Mouse (Mus musculus): ENCODE results near the gene Bcl9. TPM values are rescaled to one million over a fixed set of nuclear protein-coding genes. Genes with fewer than 3 reads are reported as not detected.
A peak's percentile ranks its signal among the peaks of the same experiment; 100 is the strongest.

The Bcl9 gene
- polyA plus RNA-seq, 1 experiment from 2014 or later = 35.9 TPM

DNA sequence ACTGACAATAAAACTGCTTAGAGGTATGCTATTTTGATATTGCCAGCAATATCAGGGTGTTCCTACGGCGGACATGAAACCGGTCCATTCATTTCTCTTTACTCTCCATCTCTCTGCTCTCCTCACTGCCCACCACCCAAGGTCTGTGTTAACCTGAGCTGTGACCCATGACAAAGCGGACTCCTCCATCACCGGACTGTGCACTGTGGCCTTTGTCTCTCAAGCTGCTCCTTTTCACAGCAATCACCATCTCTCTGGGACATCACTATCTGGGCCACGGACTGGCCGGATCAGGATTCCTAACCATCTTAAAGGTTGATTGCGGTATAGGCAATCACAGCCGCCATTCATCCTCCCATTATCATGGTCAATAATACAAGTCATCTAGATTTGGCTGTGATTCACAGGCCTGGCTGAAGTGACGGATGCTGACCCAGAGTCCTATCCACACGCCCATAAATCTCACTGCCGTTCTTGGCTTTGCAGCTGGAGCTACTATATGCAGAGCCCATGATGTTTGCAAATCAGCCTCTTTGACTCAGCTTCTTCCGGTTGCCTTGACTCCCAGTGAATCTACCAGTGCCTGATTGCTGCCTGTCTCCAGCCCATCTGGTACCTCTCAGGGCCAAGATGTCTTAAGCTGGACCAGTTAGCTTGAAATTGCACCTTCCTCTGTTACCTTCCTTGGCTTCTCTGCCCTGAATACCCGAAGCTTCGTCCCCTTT lies 28.1 kb upstream of the Bcl9 start:
- 65% methylated on average over 15 of the region's 15 CpGs for WGBS
- H3K4me3 ChIP-seq (ENCODE audit: low read length) = no peak overlapping the region
- no peaks in the 10 kb centered on the region for H3K27me3 ChIP-seq (replicated peaks; ENCODE audit: control insufficient read depth, insufficient read depth, low read length)
- H3K4me2 ChIP-seq (ENCODE audit: low read depth, low read length) = no peak overlapping the region
- H3K27ac ChIP-seq (ENCODE audit: low read length) = no peak overlapping the region
- ATAC-seq = 0 out of 2 replicates have a peak, but pooled peaks have one; percentile 26
- no peak overlapping the region for H3K9ac ChIP-seq (ENCODE audit: low read depth, low read length)
- no peaks in the 10 kb centered on the region for H3K36me3 ChIP-seq (ENCODE audit: control insufficient read depth, insufficient read depth, low read length)
- peaks cover 2% of the 10 kb centered on the region; the same call in 1 of the 2 replicates for H3K4me1 ChIP-seq (ENCODE audit: control insufficient read depth, insufficient read depth, low read length)
- no peaks in the 10 kb centered on the region for H3K9me3 ChIP-seq (ENCODE audit: control insufficient read depth, low read length)

DNA sequence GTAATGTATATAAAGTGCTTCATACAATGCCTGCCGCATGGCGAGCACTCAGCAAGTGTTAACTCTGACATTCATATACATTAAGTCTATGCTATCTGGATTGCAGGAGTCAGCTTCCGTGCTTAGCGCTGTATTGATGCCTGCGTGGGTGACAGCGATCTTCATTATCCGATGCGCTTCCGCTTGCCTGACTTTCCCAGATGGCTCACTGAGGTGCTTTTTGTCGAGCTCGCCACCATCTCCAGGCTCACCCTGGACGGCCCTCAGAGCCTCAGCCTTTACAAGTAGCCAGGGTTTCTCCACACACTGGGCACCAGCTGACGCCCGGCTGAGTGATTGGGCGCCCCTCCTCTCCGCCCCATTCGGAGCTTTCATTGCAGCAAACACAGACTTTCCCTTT lies 26.3 kb upstream of the Bcl9 start:
- Histone ChIP-seq H3K9ac (ENCODE audit: low read depth, low read length) (peak overlapping the region; percentile 33; the same call in 1 of the 2 replicates), H3K4me3 (ENCODE audit: low read length) (no peak overlapping the region), H3K9me3 (ENCODE audit: control insufficient read depth, low read length) (no peaks in the 10 kb centered on the region), H3K4me2 (ENCODE audit: low read depth, low read length) (0 out of 2 replicates have a peak overlapping the region, but pooled peaks have one; percentile 16), H3K36me3 (ENCODE audit: control insufficient read depth, insufficient read depth, low read length) (no peaks in the 10 kb centered on the region), H3K4me1 (ENCODE audit: control insufficient read depth, insufficient read depth, low read length) (peaks cover 2% of the 10 kb centered on the region; the same call in 1 of the 2 replicates), H3K27ac (ENCODE audit: low read length) (no peak overlapping the region), H3K27me3 (replicated peaks; ENCODE audit: control insufficient read depth, insufficient read depth, low read length) (no peaks in the 10 kb centered on the region)
- ATAC-seq = no peak
- WGBS = 47% methylated on average over 17 of the region's 17 CpGs

DNA sequence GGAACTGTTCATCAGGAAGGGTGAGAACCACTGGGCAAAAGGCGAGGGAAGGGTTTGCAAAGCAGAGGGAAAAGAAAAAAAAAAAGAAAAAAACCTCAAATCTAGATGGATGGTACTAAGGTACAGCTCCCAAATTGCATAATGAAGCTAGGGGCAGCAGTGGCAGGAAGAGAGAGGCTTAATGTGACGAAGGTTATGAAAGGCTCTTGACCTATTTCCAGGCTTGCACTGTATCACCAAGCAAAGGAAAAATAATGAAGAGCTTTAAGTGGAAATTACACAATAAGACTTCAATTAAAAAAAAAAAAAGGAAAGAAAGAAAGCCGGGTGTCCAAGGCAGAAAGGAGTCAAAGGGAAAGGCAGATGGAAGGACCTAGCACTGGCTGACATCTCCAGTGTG lies 19.6 kb upstream of the Bcl9 start:
- Histone ChIP-seq H3K9me3 (ENCODE audit: control insufficient read depth, low read length) (no peaks in the 10 kb centered on the region), H3K4me1 (ENCODE audit: control insufficient read depth, insufficient read depth, low read length) (peaks cover 2% of the 10 kb centered on the region; the same call in 1 of the 2 replicates), H3K9ac (ENCODE audit: low read depth, low read length) (no peak overlapping the region), H3K4me3 (ENCODE audit: low read length) (no peak overlapping the region), H3K27ac (ENCODE audit: low read length) (no peak overlapping the region), H3K4me2 (ENCODE audit: low read depth, low read length) (no peak overlapping the region), H3K36me3 (ENCODE audit: control insufficient read depth, insufficient read depth, low read length) (no peaks in the 10 kb centered on the region), H3K27me3 (replicated peaks; ENCODE audit: control insufficient read depth, insufficient read depth, low read length) (no peaks in the 10 kb centered on the region)
- WGBS = 78% methylated on average over 3 of the region's 3 CpGs
- no peak for ATAC-seq

DNA sequence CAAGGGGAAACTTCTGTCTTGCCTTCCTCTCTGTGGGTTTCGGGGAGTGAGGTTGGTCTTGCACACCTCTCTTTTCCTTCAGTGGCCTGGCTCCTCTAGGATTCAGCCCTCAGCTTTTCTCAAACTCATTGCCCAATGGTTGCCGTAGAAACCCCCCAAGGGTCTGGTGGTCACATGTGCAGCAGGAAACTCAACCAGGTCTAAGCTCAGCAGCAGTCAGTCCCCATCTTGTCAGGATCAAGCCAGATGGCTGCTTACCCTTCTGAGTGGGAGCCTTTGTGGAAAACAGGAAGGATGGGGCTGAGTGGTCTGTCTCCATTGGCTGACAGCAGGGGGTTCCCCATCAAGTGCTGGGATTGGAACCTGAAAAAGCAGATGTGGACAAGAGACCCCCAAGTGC lies 15.7 kb upstream of the Bcl9 start:
- H3K4me1 ChIP-seq (ENCODE audit: control insufficient read depth, insufficient read depth, low read length) = peaks cover 10% of the 10 kb centered on the region
- WGBS = 81% methylated on average over 2 of the region's 2 CpGs

DNA sequence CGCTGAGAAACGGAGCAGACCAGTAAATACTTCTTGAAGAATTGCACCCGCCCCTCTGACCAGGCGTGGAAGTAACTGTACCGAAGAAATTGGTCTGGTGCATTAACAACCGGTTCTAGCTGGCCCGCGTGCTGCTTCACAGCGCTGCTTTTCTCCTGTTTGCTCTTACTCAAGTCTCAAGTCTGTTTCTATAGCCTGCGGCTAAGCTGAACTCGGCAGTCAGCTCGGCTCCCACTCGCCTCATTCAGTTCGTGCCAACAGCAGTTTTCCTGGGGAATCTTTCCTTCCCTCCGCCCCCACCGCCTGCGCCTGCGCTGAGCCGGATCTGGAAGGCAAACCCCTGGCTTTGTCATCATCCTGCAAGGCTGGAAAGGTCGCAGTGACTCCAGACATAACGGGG lies 14.3 kb upstream of the Bcl9 start:
- Histone ChIP-seq H3K36me3 (ENCODE audit: control insufficient read depth, insufficient read depth, low read length) (no peaks in the 10 kb centered on the region), H3K27ac (ENCODE audit: low read length) (no peak overlapping the region), H3K4me2 (ENCODE audit: low read depth, low read length) (peak overlapping the region; percentile 77), H3K9me3 (ENCODE audit: control insufficient read depth, low read length) (no peaks in the 10 kb centered on the region), H3K4me1 (ENCODE audit: control insufficient read depth, insufficient read depth, low read length) (peaks cover 10% of the 10 kb centered on the region), H3K4me3 (ENCODE audit: low read length) (peak overlapping the region; percentile 42), H3K27me3 (replicated peaks; ENCODE audit: control insufficient read depth, insufficient read depth, low read length) (peaks cover 2% of the 10 kb centered on the region; the same call in 1 of the 2 replicates), H3K9ac (ENCODE audit: low read depth, low read length) (peak overlapping the region; percentile 46)
- WGBS = 12% methylated on average over 21 of the region's 21 CpGs
- peak; percentile 58; the same call in 1 of the 2 replicates for ATAC-seq

More for the DNA sequence above, 15.7 kb upstream of the Bcl9 start:
- no peak overlapping the region for H3K9ac ChIP-seq (ENCODE audit: low read depth, low read length)
- no peak for ATAC-seq
- H3K36me3 ChIP-seq (ENCODE audit: control insufficient read depth, insufficient read depth, low read length) = no peaks in the 10 kb centered on the region
- H3K4me3 ChIP-seq (ENCODE audit: low read length) = no peak overlapping the region
- no peaks in the 10 kb centered on the region for H3K9me3 ChIP-seq (ENCODE audit: control insufficient read depth, low read length)
- no peak overlapping the region for H3K27ac ChIP-seq (ENCODE audit: low read length)
- H3K27me3 ChIP-seq (replicated peaks; ENCODE audit: control insufficient read depth, insufficient read depth, low read length) = peaks cover 2% of the 10 kb centered on the region; the same call in 1 of the 2 replicates
- no peak overlapping the region for H3K4me2 ChIP-seq (ENCODE audit: low read depth, low read length)

DNA sequence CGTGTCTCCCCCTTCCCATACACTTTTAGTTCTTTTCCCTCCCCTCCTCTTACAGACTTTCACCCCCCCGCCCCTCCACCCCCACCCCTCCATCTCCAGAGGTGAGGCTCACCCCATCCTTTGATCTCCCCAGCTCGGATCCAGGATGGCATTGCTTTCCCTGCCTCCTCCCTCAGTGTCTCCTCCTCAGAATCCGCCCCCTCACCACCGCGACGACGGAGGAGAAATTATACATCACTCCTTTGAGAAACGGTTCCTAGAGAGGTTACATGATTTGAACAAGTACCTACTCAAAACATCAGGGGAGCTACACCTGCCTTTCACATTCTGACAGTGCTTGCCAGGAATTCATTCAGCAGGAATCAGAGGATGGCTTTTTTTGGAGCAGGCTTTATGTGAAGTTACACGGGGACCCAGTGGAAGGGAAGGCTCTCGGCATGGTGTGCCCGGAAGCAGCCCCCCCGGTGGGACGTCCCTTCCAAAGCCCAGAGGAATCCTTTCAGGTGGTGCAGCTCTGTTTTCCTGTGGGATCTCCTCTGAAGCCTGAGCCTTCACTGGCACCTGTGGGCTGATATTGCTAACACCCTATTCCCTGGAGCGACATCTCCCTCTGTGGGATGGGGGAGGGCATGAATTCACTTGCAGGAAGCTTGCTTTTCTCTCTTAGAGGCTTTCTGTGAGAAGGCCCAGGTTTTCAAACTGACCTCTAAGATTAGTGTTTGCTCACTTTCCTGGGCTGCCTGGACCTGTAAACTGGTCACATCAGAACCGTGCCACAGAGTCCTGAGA lies 12.2 kb upstream of the Bcl9 start:
- Histone ChIP-seq H3K9me3 (ENCODE audit: control insufficient read depth, low read length) (no peaks in the 10 kb centered on the region), H3K4me1 (ENCODE audit: control insufficient read depth, insufficient read depth, low read length) (peaks cover 10% of the 10 kb centered on the region), H3K4me3 (ENCODE audit: low read length) (no peak overlapping the region), H3K9ac (ENCODE audit: low read depth, low read length) (0 out of 2 replicates have a peak overlapping the region, but pooled peaks have one; percentile 24), H3K27ac (ENCODE audit: low read length) (no peak overlapping the region), H3K27me3 (replicated peaks; ENCODE audit: control insufficient read depth, insufficient read depth, low read length) (peaks cover 2% of the 10 kb centered on the region; the same call in 1 of the 2 replicates), H3K4me2 (ENCODE audit: low read depth, low read length) (peak overlapping the region; percentile 38), H3K36me3 (ENCODE audit: control insufficient read depth, insufficient read depth, low read length) (no peaks in the 10 kb centered on the region)
- WGBS = 11% methylated on average over 16 of the region's 16 CpGs
- ATAC-seq = no peak

DNA sequence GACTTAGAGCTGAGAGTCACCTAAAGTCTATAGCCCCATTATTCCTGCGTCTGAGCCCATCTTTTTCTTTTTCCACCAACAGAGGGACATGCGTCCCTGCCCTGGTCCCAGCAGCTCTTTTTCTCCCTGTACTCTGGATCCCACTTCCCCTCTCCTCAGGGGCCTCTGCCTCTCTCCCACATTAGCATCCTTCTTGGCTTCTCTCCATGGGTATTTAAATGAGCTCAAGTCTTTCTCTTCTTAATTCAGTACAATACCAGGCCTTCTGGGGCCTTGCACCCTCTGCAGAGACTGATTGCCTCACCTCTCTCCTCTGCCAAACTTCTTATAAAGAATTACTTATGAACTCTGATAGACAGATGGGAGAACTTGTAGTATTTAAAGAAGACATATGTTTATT lies 10.7 kb upstream of the Bcl9 start:
- Histone ChIP-seq H3K27me3 (replicated peaks; ENCODE audit: control insufficient read depth, insufficient read depth, low read length) (peaks cover 2% of the 10 kb centered on the region; the same call in 1 of the 2 replicates), H3K4me3 (ENCODE audit: low read length) (no peak overlapping the region), H3K9ac (ENCODE audit: low read depth, low read length) (no peak overlapping the region), H3K27ac (ENCODE audit: low read length) (no peak overlapping the region), H3K36me3 (ENCODE audit: control insufficient read depth, insufficient read depth, low read length) (no peaks in the 10 kb centered on the region), H3K9me3 (ENCODE audit: control insufficient read depth, low read length) (no peaks in the 10 kb centered on the region), H3K4me2 (ENCODE audit: low read depth, low read length) (no peak overlapping the region), H3K4me1 (ENCODE audit: control insufficient read depth, insufficient read depth, low read length) (peaks cover 10% of the 10 kb centered on the region)
- WGBS = 66% methylated on average over 2 of the region's 2 CpGs
- no peak for ATAC-seq

DNA sequence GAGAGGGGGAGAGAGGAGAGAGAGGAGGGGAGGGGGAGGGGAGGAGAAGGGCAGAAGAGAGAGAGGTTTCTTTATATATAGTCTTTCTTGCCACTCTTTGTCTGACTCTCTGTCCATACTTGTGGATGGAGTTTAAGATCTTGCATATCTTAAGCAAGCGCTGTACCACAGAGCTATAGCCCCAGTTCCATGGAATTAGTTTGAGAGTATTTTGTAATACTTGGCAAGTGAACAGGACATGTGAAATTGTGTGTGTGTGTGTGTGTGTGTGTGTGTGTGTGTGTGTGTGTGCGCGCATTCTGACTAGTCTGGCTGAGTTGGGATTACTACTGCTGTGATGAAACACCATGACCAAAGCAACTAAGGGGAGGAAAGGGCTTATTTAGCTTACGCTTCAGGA lies 8.2 kb upstream of the Bcl9 start:
- H3K27me3 ChIP-seq (replicated peaks; ENCODE audit: control insufficient read depth, insufficient read depth, low read length) = peaks cover 2% of the 10 kb centered on the region; the same call in 1 of the 2 replicates
- no peak overlapping the region for H3K27ac ChIP-seq (ENCODE audit: low read length)
- ATAC-seq = no peak
- no peak overlapping the region for H3K4me3 ChIP-seq (ENCODE audit: low read length)
- peaks cover 4% of the 10 kb centered on the region; the same call in 1 of the 2 replicates for H3K4me1 ChIP-seq (ENCODE audit: control insufficient read depth, insufficient read depth, low read length)
- no peak overlapping the region for H3K4me2 ChIP-seq (ENCODE audit: low read depth, low read length)
- H3K36me3 ChIP-seq (ENCODE audit: control insufficient read depth, insufficient read depth, low read length) = no peaks in the 10 kb centered on the region
- 82% methylated on average over 4 of the region's 4 CpGs for WGBS
- no peak overlapping the region for H3K9ac ChIP-seq (ENCODE audit: low read depth, low read length)
- no peaks in the 10 kb centered on the region for H3K9me3 ChIP-seq (ENCODE audit: control insufficient read depth, low read length)

DNA sequence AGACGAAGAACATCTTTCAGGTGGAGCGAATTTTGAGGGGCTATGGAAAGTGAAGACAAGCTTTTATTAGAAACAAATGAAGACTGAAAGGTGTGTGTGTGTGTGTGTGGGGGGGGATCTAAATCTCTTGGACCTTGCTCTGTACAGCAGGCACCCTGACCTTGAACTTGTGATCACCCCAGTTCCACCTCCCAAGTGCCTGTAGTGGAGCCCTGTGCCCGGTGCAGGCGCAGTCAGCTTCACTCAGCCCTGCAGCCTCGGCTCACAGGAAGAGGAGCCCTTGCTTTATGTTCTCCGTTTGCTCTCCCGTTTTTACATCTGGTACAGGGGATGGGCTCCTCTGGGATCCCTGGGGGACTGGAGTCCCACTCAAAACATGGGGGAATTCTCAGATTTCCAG lies 3.9 kb upstream of the Bcl9 start:
- no peak overlapping the region for H3K4me2 ChIP-seq (ENCODE audit: low read depth, low read length)
- 47% methylated on average over 7 of the region's 7 CpGs for WGBS
- no peaks in the 10 kb centered on the region for H3K9me3 ChIP-seq (ENCODE audit: control insufficient read depth, low read length)
- no peak overlapping the region for H3K4me3 ChIP-seq (ENCODE audit: low read length)
- no peaks in the 10 kb centered on the region for H3K36me3 ChIP-seq (ENCODE audit: control insufficient read depth, insufficient read depth, low read length)
- H3K27me3 ChIP-seq (replicated peaks; ENCODE audit: control insufficient read depth, insufficient read depth, low read length) = no peaks in the 10 kb centered on the region
- no peak overlapping the region for H3K9ac ChIP-seq (ENCODE audit: low read depth, low read length)
- H3K27ac ChIP-seq (ENCODE audit: low read length) = no peak overlapping the region
- H3K4me1 ChIP-seq (ENCODE audit: control insufficient read depth, insufficient read depth, low read length) = peaks cover 6% of the 10 kb centered on the region
- ATAC-seq = no peak

Data from intestine, embryonic 16.5 days (tissue).